In the genomic region with DNA sequence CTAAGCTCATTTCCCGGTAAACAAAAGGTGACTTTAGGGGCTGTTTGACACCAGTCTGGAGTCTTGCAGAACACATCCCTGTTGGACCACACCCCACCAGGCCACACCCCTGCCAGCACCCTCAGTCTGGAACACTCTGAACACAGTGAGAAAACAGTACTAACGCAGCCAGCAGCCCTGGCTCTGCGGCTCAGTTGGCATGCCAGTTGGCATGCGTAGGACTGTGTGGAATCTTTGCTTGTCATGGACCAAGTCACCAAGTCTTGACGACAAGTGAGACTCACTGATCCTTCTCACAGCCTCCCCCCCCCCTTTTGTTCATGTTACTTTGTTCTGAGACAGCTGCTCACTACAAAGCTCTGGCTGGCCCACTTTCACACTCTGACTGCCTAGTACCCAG, we compare ENCODE assay signal across 10 mouse cellular contexts. TPM values are rescaled to one million over a fixed set of nuclear protein-coding genes. Genes with fewer than 3 reads are reported as not detected.
DNase-seq lines count a peak whose midpoint lies in the region; ATAC-seq lines count a peak whose summit lies in the region.
"Had no signal": no experiment of that assay in that cellular context is flagged by ENCODE, and none has a peak within 500 bp of the region (broad histone marks: within the 10 kb centered on the region; RNA-seq: fewer than 3 reads in every experiment).

No protein-coding gene starts in this region.

- peak; percentile 87 for ATAC-seq in frontal cortex, adult (ENCODE audit: low TSS enrichment)
- peak; percentile 83 for ATAC-seq in megakaryocyte-erythroid progenitor cell, adult 5-6 weeks (replicated peaks; ENCODE audit: low FRiP score, low TSS enrichment, poor library complexity, severe bottlenecking)
- no peak for ATAC-seq in monocyte, adult 5-6 weeks (replicated peaks; ENCODE audit: insufficient number of reproducible peaks, low FRiP score, low TSS enrichment, poor library complexity, severe bottlenecking)

- DNase-seq in frontal cortex, postnatal 14 days (ENCODE audit: low spot score in 2 of 2), result no peak
- DNase-seq in right cerebral cortex, adult 18-20 months, result peak; percentile 64
- no peak for DNase-seq in right cerebral cortex, postnatal 25 days
- DNase-seq in kidney, adult 9 months, result peak; percentile 79
- no peak for DNase-seq in adrenal gland, postnatal 36 days

RNA-seq across cellular contexts. Expression of gene Lsm4, which starts 6.0 kb away (rescaled TPM):
- 286 and 287 TPM in 2 replicates for total RNA-seq in megakaryocyte-erythroid progenitor cell, adult 5-6 weeks (2014; fragmentation: Nextera tagmentation)
- 240 and 290 TPM in 2 replicates for total RNA-seq in megakaryocyte-erythroid progenitor cell, adult 5-6 weeks (2017)
- total RNA-seq in monocyte, adult 5-6 weeks (2017), result 69.1 to 93.3 TPM (median 80.9 TPM) in 3 replicates
- 10 to 100 TPM; 74.3 to 84.4 TPM for total RNA-seq in adrenal gland, postnatal 36 days (2021)

RNA-seq across cellular contexts. Expression of gene Pgpep1, which starts 6.9 kb away (rescaled TPM):
- 6.3 and 8.8 TPM in 2 replicates for total RNA-seq in megakaryocyte-erythroid progenitor cell, adult 5-6 weeks (2014; fragmentation: Nextera tagmentation)
- total RNA-seq in megakaryocyte-erythroid progenitor cell, adult 5-6 weeks (2017), result 4.6 and 5.1 TPM in 2 replicates
- 2.3 to 4.9 TPM (median 3.3 TPM) in 3 replicates for total RNA-seq in monocyte, adult 5-6 weeks (2017)
- total RNA-seq in adrenal gland, postnatal 36 days (2021), result 100 to 1,000 TPM; 138 to 139 TPM

RNA-seq across cellular contexts. Expression of gene Jund, which starts 31.7 kb away (rescaled TPM):
- 18.8 and 34.4 TPM in 2 replicates for total RNA-seq in megakaryocyte-erythroid progenitor cell, adult 5-6 weeks (2014; fragmentation: Nextera tagmentation)
- total RNA-seq in megakaryocyte-erythroid progenitor cell, adult 5-6 weeks (2017), result 44.8 and 48.7 TPM in 2 replicates
- 131 to 182 TPM (median 168 TPM) in 3 replicates for total RNA-seq in monocyte, adult 5-6 weeks (2017)
- total RNA-seq in adrenal gland, postnatal 36 days (2021), result 100 to 1,000 TPM; 219 to 227 TPM

RNA-seq across cellular contexts. Expression of gene Gdf15, which starts 34.8 kb away (rescaled TPM):
- not detected in 2 replicates for total RNA-seq in megakaryocyte-erythroid progenitor cell, adult 5-6 weeks (2014; fragmentation: Nextera tagmentation)
- total RNA-seq in megakaryocyte-erythroid progenitor cell, adult 5-6 weeks (2017), result not detected in 2 replicates
- total RNA-seq in monocyte, adult 5-6 weeks (2017), result 0.19 to 3.8 TPM in 2 of 3 replicates, not detected in the other
- total RNA-seq in adrenal gland, postnatal 36 days (2021), result 1 to 10 TPM; 5.0 to 6.0 TPM
- total RNA-seq: common myeloid progenitor, adult 5-6 weeks; layer of hippocampus, postnatal 14 days had no signal

RNA-seq across cellular contexts. Expression of gene Iqcn, which starts 36.2 kb away (rescaled TPM):
- total RNA-seq in megakaryocyte-erythroid progenitor cell, adult 5-6 weeks (2014; fragmentation: Nextera tagmentation), result not detected in 2 replicates
- not detected in 2 replicates for total RNA-seq in megakaryocyte-erythroid progenitor cell, adult 5-6 weeks (2017)
- 0.67 to 0.78 TPM in 2 of 3 replicates, not detected in the other for total RNA-seq in monocyte, adult 5-6 weeks (2017)
- total RNA-seq in adrenal gland, postnatal 36 days (2021), result not detected
- total RNA-seq: common myeloid progenitor, adult 5-6 weeks had no signal

Comparison
In these comparisons a context has a peak if more than half of its experiments do, and no peak if none do; other contexts are left out.
1. DNase-seq: peak in right cerebral cortex, adult 18-20 months (single experiment) and kidney, adult 9 months (single experiment); none in frontal cortex, postnatal 14 days (0 of 2), right cerebral cortex, postnatal 25 days (single experiment) and adrenal gland, postnatal 36 days (0 of 2).
2. RNA of gene Pgpep1, which starts 6.9 kb away (total RNA-seq): 138 to 139 TPM in adrenal gland, postnatal 36 days; 4.6 to 8.8 TPM in megakaryocyte-erythroid progenitor cell, adult 5-6 weeks and 2.3 to 4.9 TPM in monocyte, adult 5-6 weeks; every median in the first group is over 10 times any median in the second.